Mouse (Mus musculus) MEL (cell line): Measurements from ENCODE around the gene Cenpx. TPM values are rescaled to one million over a fixed set of nuclear protein-coding genes. Genes with fewer than 3 reads are reported as not detected.
A peak's percentile ranks its signal among the peaks of the same experiment; 100 is the strongest.

Experiments
- DNase-seq: peaks from one replicate; pipeline ENCODE4 v3.0.0; 2011; ENCODE audit warnings: low read depth, low spot score
- H3K27ac ChIP-seq: 2 replicates; pipeline ENCODE4 v1.5.1; 2012; ENCODE audit warnings: low read depth, mild to moderate bottlenecking, control low read depth, low read length, moderate library complexity; ENCODE audit not compliant: control insufficient read depth
- H3K27me3 ChIP-seq, 2 experiments: fragments of 150-350 bp in 1 of 2; sonication (generic) in 1 of 2; 2 replicates each; pipeline ENCODE4 v1.6.1; 2012; ENCODE audit warnings: low read length in 2 of 2, mild to moderate bottlenecking in 2 of 2, improper control_type of control experiment in 1 of 2, moderate library complexity in 1 of 2; ENCODE audit not compliant: insufficient read depth in 2 of 2, control insufficient read depth in 1 of 2
- H3K36me3 ChIP-seq, 2 experiments: 2 replicates each; pipeline ENCODE4 v1.6.1; 2012 to 2014; ENCODE audit warnings: low read length in 2 of 2, improper control_type of control experiment in 1 of 2, inconsistent platforms in 1 of 2, mild to moderate bottlenecking in 1 of 2; ENCODE audit not compliant: insufficient read depth in 2 of 2, control insufficient read depth in 1 of 2
- H3K4me1 ChIP-seq, 2 experiments: fragments of 150-350 bp in 1 of 2; sonication (generic) in 1 of 2; 2 replicates each; pipeline ENCODE4 v1.6.1; 2012; ENCODE audit warnings: low read length in 2 of 2, improper control_type of control experiment in 1 of 2, mild to moderate bottlenecking in 1 of 2; ENCODE audit not compliant: insufficient read depth in 2 of 2, control insufficient read depth in 1 of 2
- H3K4me3 ChIP-seq, 2 experiments: fragments of 150-350 bp in 1 of 2; sonication (generic) in 1 of 2; 2 replicates each; pipeline ENCODE4 v1.5.1; 2012; ENCODE audit warnings: low read depth in 2 of 2, low read length in 2 of 2, mild to moderate bottlenecking in 2 of 2, moderate library complexity in 2 of 2, control low read depth in 1 of 2, improper control_type of control experiment in 1 of 2; ENCODE audit not compliant: control insufficient read depth in 1 of 2, insufficient read depth in 1 of 2
- H3K79me2 ChIP-seq: 2 replicates; pipeline ENCODE4 v1.6.1; 2012; ENCODE audit warnings: mild to moderate bottlenecking, low read length, moderate library complexity; ENCODE audit not compliant: control insufficient read depth, poor library complexity, insufficient read depth
- H3K9ac ChIP-seq: 2 replicates; pipeline ENCODE4 v1.6.1; 2012; ENCODE audit warnings: low read depth, mild to moderate bottlenecking, control low read depth, low read length, moderate library complexity; ENCODE audit not compliant: control insufficient read depth, poor library complexity, severe bottlenecking
- H3K9me3 ChIP-seq: fragments of 150-350 bp; sonication (generic); replicated peaks from 2 replicates; pipeline ENCODE4 v1.6.1; 2012; ENCODE audit warnings: mild to moderate bottlenecking, low read length, improper control_type of control experiment, moderate library complexity; ENCODE audit not compliant: insufficient read depth
- BHLHE40 ChIP-seq: IDR thresholded peaks from 2 replicates; pipeline ENCODE4 v1.6.1; 2012; ENCODE audit warnings: low read depth, mild to moderate bottlenecking, inconsistent platforms, low read length, improper control_type of control experiment, borderline replicate concordance
- CHD2 ChIP-seq: IDR thresholded peaks from 2 replicates; pipeline ENCODE4 v1.6.1; 2011; ENCODE audit warnings: low read length, improper control_type of control experiment
- CTCF ChIP-seq, 3 experiments: IDR thresholded peaks in 2 of 3; conservative IDR thresholded peaks in 1 of 3; 2 replicates each; pipeline ENCODE4 v1.5.1; 2011 to 2012; ENCODE audit warnings: low read length in 3 of 3, low read depth in 2 of 3, mild to moderate bottlenecking in 2 of 3, improper control_type of control experiment in 1 of 3, inconsistent platforms in 1 of 3, mixed read lengths in 1 of 3, moderate library complexity in 1 of 3; ENCODE audit not compliant: control insufficient read depth in 1 of 3, insufficient read depth in 1 of 3, poor library complexity in 1 of 3, severe bottlenecking in 1 of 3
- E2F4 ChIP-seq: IDR thresholded peaks from 2 replicates; pipeline ENCODE4 v1.6.1; 2011; ENCODE audit warnings: low read depth, low read length, improper control_type of control experiment, borderline replicate concordance
- EP300 ChIP-seq, 2 experiments: IDR thresholded peaks; 2 replicates each; pipeline ENCODE4 v1.6.1; 2011; ENCODE audit warnings: improper control_type of control experiment in 2 of 2, low read length in 2 of 2, low read depth in 1 of 2, mild to moderate bottlenecking in 1 of 2
- ETS1 ChIP-seq: IDR thresholded peaks from 2 replicates; pipeline ENCODE4 v1.6.1; 2012; ENCODE audit warnings: low read depth, mild to moderate bottlenecking, inconsistent platforms, low read length, improper control_type of control experiment, moderate library complexity
- GATA1 ChIP-seq: IDR thresholded peaks from 2 replicates; pipeline ENCODE4 v1.6.1; 2011; ENCODE audit warnings: low read depth, low read length, improper control_type of control experiment
- HCFC1 ChIP-seq: IDR thresholded peaks from 2 replicates; pipeline ENCODE4 v1.6.1; 2012; ENCODE audit warnings: low read depth, mild to moderate bottlenecking, inconsistent platforms, low read length, improper control_type of control experiment, moderate library complexity
- MAX ChIP-seq: IDR thresholded peaks from 2 replicates; pipeline ENCODE4 v1.6.1; 2011; ENCODE audit warnings: low read length, improper control_type of control experiment
- MAZ ChIP-seq: IDR thresholded peaks from 2 replicates; pipeline ENCODE4 v1.6.1; 2012; ENCODE audit warnings: low read depth, mild to moderate bottlenecking, inconsistent platforms, low read length, improper control_type of control experiment
- MXI1 ChIP-seq: IDR thresholded peaks from 2 replicates; pipeline ENCODE4 v1.6.1; 2011; ENCODE audit warnings: mild to moderate bottlenecking, low read depth, low read length, improper control_type of control experiment
- MYC ChIP-seq: IDR thresholded peaks from 2 replicates; pipeline ENCODE4 v1.6.1; 2011; ENCODE audit warnings: low read depth, mild to moderate bottlenecking, low read length, improper control_type of control experiment, moderate library complexity
- POLR2AphosphoS2 ChIP-seq: IDR thresholded peaks from 2 replicates; pipeline ENCODE4 v1.6.1; 2011; ENCODE audit warnings: low read length, improper control_type of control experiment
- RAD21 ChIP-seq: IDR thresholded peaks from 2 replicates; pipeline ENCODE4 v1.6.1; 2011; ENCODE audit warnings: mild to moderate bottlenecking, low read depth, low read length, improper control_type of control experiment
- SIN3A ChIP-seq: IDR thresholded peaks from 2 replicates; pipeline ENCODE4 v1.6.1; 2012; ENCODE audit warnings: low read length, improper control_type of control experiment, inconsistent platforms
- SMC3 ChIP-seq: IDR thresholded peaks from 2 replicates; pipeline ENCODE4 v1.6.1; 2011; ENCODE audit warnings: low read depth, low read length, improper control_type of control experiment
- TAL1 ChIP-seq: IDR thresholded peaks from 2 replicates; pipeline ENCODE4 v1.6.1; 2012; ENCODE audit warnings: mild to moderate bottlenecking, inconsistent platforms, low read length, moderate library complexity, mixed read lengths
- UBTF ChIP-seq: IDR thresholded peaks from 2 replicates; pipeline ENCODE4 v1.6.1; 2012; ENCODE audit warnings: low read depth, mild to moderate bottlenecking, inconsistent platforms, low read length, improper control_type of control experiment, moderate library complexity, borderline replicate concordance; ENCODE audit not compliant: insufficient read depth
- ZC3H11A ChIP-seq: IDR thresholded peaks from 2 replicates; pipeline ENCODE4 v1.6.1; 2012; ENCODE audit warnings: low read depth, mild to moderate bottlenecking, inconsistent platforms, low read length, improper control_type of control experiment
- ZMIZ1 ChIP-seq: IDR thresholded peaks from 2 replicates; pipeline ENCODE4 v1.6.1; 2012; ENCODE audit warnings: low read depth, mild to moderate bottlenecking, inconsistent platforms, low read length, improper control_type of control experiment, moderate library complexity
- ZNF384 ChIP-seq: IDR thresholded peaks from 2 replicates; pipeline ENCODE4 v1.6.1; 2012; ENCODE audit warnings: low read depth, mild to moderate bottlenecking, inconsistent platforms, low read length, improper control_type of control experiment
- polyA plus RNA-seq, 2 experiments: library from polyadenylated mRNA; stranded (reverse) in 1 of 2; unstranded in 1 of 2; fragments of >175 nt in 1 of 2; fragments of >200 nt in 1 of 2; gene quantifications; 2 replicates each; pipeline versions ENCODE4 v1.2.1 to v1.2.4; 2012; ENCODE audit warnings: low replicate concordance in 2 of 2, low read depth in 1 of 2; ENCODE audit not compliant: insufficient read length in 2 of 2, insufficient read depth in 1 of 2, missing spikeins in 1 of 2
- total RNA-seq: library from RNA; depleted of rRNA; stranded (reverse); fragments of 300-350 nt; gene quantifications from 2 replicates; pipeline ENCODE4 v1.2.3, GENCODE M21; 2012

Gene Cenpx
- total and polyA plus RNA-seq, 3 experiments: 141 to 206 TPM; not detected in 1

- no peaks in the 10 kb centered on the region for H3K9me3 ChIP-seq
- H3K36me3 ChIP-seq: peaks cover 0 to 2% of the 10 kb centered on the region in 2 experiments; a peak in 1 of 4 replicates
- TF ChIP-seq MXI1: peak; percentile 18; the same call in 1 of the 2 replicates
- no peak for TF ChIP-seq TAL1
- 0 out of 2 replicates have a peak, but pooled peaks have one; percentile 22 for TF ChIP-seq ETS1
- TF ChIP-seq BHLHE40: no peak
- TF ChIP-seq CHD2: no peak
- 0 out of 2 replicates have a peak, but pooled peaks have one; percentile 19 for TF ChIP-seq SIN3A
- 0 out of 2 replicates have a peak, but pooled peaks have one; percentile 15 for TF ChIP-seq GATA1
- no peak for TF ChIP-seq ZMIZ1
- TF ChIP-seq MAX: peak; percentile 46
- TF ChIP-seq CTCF (IDR thresholded peaks at IDR 0.05 in 2 of 3, conservative IDR thresholded peaks at IDR 0.05 in 1 of 3; ENCODE audit: control insufficient read depth in 1 of 3, insufficient read depth in 1 of 3, low read depth in 2 of 3, low read length in 3 of 3, poor library complexity in 1 of 3, severe bottlenecking in 1 of 3): no peak
- peak in 1 of 2 experiments; percentile 39; a peak in 1 of 4 replicates for TF ChIP-seq EP300 (IDR thresholded peaks at IDR 0.05; ENCODE audit: low read depth in 1 of 2, low read length in 2 of 2)
- TF ChIP-seq MYC: peak; percentile 34; the same call in 1 of the 2 replicates
- peak overlapping the region; percentile 81 for H3K9ac ChIP-seq
- H3K4me1 ChIP-seq: peaks cover 0 to 8% of the 10 kb centered on the region in 2 experiments; a peak in 3 of 4 replicates
- peak overlapping the region; percentile 66 to 73 for H3K4me3 ChIP-seq
- peak; percentile 65 for DNase-seq
- no peaks in the 10 kb centered on the region for H3K27me3 ChIP-seq
- H3K79me2 ChIP-seq: peaks cover 17% of the 10 kb centered on the region
- peak overlapping the region; percentile 15; the same call in 1 of the 2 replicates for H3K27ac ChIP-seq
Observed at GRCm38 (mm10) chr11:120714546-120714945, 1.0 kb upstream of the Cenpx start.

- peak overlapping the region; percentile 62 to 73 for H3K4me3 ChIP-seq
- H3K27ac ChIP-seq: peak overlapping the region; percentile 53
- peak; percentile 70 to 96 (median 86) for TF ChIP-seq CTCF (IDR thresholded peaks at IDR 0.05 in 2 of 3, conservative IDR thresholded peaks at IDR 0.05 in 1 of 3; ENCODE audit: control insufficient read depth in 1 of 3, insufficient read depth in 1 of 3, low read depth in 2 of 3, low read length in 3 of 3, poor library complexity in 1 of 3, severe bottlenecking in 1 of 3)
- 0 out of 2 replicates have a peak, but pooled peaks have one; percentile 28 for TF ChIP-seq HCFC1
- 0 out of 2 replicates have a peak, but pooled peaks have one; percentile 2 for TF ChIP-seq POLR2AphosphoS2
- peak; percentile 40 for TF ChIP-seq ZC3H11A
- no peak for TF ChIP-seq E2F4
- peak; percentile 63 for TF ChIP-seq RAD21
- TF ChIP-seq SIN3A: no peak
- peak; percentile 30; the same call in 1 of the 2 replicates for TF ChIP-seq ZMIZ1
- TF ChIP-seq MAZ: peak; percentile 86; the same call in 1 of the 2 replicates
- TF ChIP-seq SMC3: peak; percentile 78
- 0 out of 2 replicates have a peak, but pooled peaks have one; percentile 5 for TF ChIP-seq MAX
- TF ChIP-seq ZNF384: no peak
- peak; percentile 88 for TF ChIP-seq MXI1
- no peak for TF ChIP-seq UBTF
- no peaks in the 10 kb centered on the region for H3K9me3 ChIP-seq
- H3K79me2 ChIP-seq: peaks cover 17% of the 10 kb centered on the region
- DNase-seq: peak; percentile 88
- H3K9ac ChIP-seq: peak overlapping the region; percentile 80
- H3K36me3 ChIP-seq: peaks cover 0 to 2% of the 10 kb centered on the region in 2 experiments; a peak in 1 of 4 replicates
- H3K27me3 ChIP-seq: no peaks in the 10 kb centered on the region
- peaks cover 0 to 8% of the 10 kb centered on the region in 2 experiments; a peak in 3 of 4 replicates for H3K4me1 ChIP-seq
Observed at GRCm38 (mm10) chr11:120712771-120713568, 568 bp downstream of the Cenpx start.
